Mouse (Mus musculus): ENCODE results near the gene Zfp114.

Zfp114 gene

DNA sequence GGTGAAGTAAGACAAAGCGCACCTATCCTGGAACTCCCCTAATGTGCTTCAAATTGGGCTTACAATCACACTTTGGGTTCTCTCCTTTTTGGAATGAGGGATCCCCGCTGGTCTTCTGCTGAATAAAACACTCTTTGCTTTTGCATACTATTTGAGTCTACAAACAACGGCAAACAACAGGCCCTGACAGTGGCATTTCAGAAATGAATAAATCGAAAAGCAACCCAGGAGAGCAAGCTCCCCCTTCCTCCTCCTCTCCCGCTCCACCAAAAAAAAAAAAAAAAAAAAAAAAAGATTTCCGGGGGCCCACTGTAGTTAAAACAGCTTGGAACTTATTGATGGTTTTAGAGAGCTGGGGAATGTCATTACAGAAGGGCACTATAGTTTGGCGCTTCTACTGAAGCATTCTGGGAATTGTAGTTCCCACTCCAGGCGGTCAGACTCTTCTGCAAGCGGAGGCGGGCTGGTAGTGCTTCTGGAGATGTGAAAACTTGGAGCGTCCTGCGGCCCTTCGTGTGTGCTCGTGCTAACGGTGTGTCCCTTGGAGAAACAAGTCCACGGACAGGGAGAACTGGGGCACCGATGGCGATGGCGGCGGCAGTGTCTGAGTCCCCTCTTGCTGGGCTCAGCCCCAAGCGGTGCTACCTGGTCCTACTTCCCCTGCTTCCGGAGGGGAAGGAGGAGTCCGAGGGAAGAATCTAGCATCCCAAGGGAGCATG, at the start of gene Zfp114:
TSS of gene Zfp114 (plus strand) at position 443 of the 719 bp plus-strand sequence.
- peak; percentile 21 for DNase-seq (ENCODE audit: low spot score)

DNA sequence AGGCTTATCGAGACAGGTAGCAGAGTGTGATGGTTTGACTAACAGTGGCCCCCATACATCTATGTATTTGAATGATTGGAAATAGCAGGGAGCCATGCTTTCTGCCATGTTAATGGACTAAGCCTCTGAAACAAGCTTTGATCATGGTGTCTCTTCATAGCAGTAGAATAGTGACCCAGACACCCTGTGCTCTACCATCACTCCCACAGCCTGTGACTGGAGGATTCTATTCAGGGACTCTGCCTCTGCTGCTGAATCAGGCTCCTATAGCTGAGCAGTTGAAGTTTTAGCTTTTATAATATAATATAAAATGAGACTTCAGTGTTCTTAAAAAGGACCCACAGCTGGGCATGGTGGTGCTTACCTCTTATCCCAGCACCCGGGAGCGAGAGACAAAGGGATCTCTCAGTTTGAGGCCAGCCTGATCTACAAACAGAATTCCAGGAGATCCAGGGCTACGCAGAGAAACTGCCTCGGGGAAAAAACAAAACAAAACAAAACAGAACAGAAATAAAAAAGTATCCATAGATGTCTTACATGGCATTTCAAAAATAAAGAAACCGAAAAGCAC, 41.4 kb upstream of the Zfp114 start:
- DNase-seq (ENCODE audit: low spot score): no peak

DNA sequence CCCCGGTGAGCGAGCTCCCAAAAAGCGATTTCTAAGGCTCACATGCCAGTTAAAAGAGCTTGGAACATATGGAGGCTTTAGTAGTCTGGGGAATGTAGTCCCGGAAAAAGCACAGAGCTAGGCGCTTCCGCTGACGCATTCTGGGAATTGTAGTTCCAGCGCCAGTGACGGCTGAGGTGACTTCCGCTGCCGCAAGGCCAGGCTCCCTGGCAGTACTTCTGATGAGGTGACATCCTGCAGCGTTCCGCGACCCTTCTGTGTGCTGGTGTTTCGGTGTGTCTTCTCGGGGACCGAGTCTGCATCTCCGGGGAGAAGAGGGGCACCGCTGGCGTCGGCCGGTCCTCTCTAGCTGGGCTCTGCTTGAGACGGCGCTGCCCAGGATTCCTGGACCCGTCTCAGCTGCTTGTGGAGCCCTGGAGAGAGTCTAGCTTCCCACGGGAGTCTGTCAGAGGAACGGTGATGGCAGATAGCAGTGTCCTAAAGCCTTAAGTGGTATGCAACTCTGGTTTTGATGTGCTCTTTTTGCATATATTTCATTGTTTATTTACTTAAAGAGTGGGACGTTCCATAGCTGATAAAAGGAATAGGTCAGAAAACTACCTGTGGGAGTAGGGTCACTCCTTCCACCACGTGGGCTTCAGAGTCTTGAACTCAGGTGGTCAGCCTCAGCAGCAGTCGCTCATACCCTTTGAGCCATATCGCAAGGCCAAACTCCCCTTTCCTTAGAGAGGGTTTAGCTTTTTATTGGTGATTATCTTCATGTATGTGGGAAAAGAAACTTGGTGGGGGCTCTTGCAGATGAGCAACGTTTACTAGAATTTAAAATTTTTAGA, 40.6 kb upstream of the Zfp114 start, which contains the start of gene Zfp235:
TSS of gene Zfp235 (plus strand) at position 174 of the 833 bp plus-strand sequence.
- peak; percentile 80 for DNase-seq (ENCODE audit: low spot score)

DNA sequence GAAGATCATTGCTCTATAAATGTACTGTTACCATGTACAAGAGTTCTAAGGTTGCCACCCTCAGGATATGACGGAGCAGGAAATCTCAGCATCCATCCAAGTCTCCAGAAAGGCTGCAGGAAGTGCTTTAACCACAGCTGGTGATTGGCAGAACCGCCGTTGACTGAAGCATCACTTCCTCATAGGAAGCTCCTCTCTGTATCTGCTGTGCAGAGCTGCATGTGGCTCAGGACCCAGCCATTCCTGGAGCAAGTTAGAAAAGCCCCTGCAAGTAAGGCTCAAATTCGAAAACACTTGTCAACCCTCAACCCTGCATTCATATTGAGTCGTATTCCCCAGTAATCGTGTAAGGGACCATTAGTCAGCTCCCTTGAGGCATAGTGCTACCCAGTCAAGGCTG, 32.3 kb upstream of the Zfp114 start:
- no peak for DNase-seq (ENCODE audit: low spot score)

DNA sequence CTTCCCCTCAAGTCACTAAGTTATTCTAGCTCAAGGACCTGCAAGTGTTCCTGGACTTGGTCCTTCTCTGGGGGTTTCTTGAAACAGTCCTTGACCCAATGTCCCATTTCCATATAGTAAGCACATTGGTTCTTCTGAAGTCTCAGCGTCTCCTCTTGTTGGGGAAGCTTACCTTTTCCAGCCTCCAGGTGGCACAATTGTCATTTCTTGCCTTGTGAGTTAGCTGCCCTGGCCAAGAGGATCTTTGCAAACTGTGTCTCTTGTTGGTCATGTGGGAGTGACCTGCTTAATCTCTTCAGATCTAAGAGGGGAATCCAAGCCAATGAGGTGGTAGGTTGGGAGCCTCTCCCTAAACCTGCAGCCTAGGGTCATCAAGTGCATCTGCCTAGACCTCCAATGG, 21.6 kb upstream of the Zfp114 start:
- no peak for DNase-seq (ENCODE audit: low spot score)

DNA sequence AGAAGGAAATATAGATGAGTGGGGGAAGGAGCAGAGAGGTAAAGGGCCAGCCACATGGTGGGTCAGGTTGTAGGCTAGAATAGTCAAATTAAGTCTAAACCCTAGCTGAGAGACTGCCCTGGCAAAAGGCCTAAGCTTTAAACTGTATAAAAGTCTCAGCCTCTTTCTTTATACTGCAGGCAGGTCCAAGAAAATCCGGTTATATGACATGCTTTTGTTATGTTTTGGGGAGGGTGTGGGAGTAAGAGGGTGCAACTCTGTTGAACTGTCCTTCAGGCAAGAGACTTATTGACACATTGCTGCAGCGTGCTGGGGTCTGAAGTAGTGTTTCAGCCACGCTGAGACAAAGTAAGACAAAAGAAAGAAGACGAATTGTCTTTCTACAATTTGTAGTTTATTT, 2.7 kb upstream of the Zfp114 start:
- no peak for DNase-seq (ENCODE audit: low spot score)

DNA sequence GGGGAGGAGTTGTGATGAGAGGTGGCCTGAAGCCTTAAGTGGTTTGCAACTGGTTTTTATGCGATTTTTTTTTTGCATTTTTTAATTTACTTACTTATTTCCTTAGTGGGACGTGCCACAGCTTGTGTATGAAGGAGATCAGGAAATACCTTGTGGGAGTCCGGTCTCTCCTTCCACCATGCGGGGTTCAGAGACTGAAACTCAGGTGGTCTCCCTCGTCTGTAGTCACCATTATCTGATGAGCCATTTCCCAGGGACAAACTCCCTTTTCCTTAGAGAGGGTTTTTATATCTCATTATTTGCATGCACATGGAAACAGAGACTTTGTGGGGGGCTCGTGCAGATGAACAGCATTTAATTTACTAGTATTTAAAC, 464 bp downstream of the Zfp114 start:
- DNase-seq (ENCODE audit: low spot score): no peak

DNA sequence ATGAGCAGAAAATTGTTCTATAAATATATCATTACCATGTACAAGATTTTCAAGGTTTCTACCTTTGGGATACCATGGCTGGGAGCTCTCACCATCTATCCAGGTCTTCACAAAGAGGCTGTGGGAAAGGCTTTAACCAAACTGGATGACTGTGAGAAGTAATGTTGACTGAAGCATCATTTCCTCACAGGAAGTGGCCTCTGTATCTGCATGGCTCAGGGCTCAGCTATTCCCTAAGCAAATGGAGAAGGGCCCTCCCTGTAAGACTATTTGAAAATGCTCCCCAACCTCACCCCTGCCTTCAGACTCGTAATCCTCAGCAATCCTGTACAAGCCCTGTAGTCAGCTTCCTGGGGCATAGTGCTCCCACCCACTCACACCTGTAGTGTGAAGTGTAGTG, 12.8 kb downstream of the Zfp114 start:
- no peak for DNase-seq (ENCODE audit: low spot score)

DNA sequence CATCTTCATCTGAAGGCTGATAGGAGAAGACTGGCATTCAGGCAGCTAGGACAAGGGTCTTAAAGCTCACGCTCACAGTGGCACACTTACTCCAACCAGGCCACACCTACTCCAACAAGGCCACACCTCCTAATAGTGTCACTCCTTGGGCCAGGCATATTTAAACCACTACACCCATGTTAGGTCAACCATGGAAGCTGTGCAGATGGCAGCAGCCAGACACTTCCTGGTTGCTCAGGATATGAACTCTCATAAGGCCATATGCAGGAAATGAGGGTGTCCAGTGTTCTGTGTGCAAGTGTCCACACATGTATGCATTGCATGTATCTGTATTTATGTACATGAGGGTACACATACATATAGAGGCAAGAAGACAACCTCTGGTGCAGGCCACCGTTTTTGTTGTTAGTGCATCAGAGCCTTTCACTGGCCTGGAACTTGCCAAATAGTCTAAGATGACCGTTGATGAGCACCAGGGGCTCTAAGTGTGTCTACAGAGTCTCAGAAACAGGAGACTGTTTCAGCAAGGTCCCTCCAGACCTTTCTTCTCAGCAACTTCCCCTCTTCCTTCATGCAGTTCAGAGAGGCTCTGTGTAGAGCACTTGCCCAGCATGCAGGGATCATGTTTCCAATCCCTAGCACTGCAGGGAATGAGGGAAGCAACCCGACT, 14.2 kb downstream of the Zfp114 start:
- no peak for DNase-seq (ENCODE audit: low spot score)

DNA sequence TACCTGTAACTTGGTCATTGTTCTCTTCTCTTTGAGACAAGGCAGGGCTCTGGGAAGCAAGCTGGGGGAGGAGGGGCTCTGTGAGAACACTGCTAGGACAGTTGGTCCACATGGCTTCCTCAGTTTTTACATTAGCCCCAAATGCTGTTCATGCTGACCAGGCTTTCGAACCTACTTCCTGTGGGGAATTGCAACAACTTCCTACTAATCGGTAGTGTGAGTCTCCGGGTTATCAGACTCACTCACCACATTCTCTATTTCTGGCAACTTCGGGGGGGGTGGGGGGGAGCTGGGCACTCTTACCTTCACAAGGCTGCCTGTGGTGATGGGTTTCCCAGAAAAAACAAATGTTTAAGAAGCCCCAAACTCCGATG, 14.7 kb downstream of the Zfp114 start:
- DNase-seq (ENCODE audit: low spot score): no peak

DNA sequence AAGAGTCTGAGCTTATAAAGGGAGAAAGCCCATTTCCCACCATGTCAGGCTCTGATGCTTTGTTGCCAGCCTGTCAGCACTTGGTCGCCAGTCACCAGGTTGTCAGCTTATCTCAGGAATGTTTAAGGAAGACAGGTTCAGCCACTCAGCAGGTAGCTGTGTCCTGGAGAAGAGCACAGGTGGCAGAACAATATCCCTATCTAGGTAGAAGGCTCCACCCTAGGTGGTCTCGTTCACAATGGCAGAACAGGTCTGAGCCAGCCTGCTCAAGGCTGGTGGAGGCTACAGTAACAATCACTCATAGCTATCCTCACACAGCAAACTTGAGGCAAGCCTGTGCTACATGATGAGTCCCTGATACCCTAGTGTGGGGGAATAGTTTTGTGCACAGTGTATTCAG, 16.5 kb downstream of the Zfp114 start:
- no peak for DNase-seq (ENCODE audit: low spot score)

DNA sequence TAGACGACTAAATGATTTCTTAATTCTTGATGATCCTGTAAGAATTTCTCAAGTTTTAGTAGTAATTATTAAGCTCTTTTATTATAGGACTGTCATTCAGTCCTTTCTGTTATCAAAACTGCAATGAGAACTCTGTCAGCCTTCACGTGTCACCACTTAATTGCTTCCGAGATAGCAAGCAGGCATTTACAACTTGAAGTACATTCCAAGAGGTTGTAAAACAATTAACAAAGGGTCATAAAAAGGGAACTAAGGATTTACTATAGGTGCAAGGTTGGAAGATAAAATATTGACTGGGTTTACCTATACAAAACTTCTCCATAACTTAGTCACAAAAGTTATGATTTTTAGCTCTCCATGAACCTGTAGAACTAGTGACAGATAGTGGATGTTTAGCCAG, 18.3 kb downstream of the Zfp114 start:
- no peak for DNase-seq (ENCODE audit: low spot score)

DNA sequence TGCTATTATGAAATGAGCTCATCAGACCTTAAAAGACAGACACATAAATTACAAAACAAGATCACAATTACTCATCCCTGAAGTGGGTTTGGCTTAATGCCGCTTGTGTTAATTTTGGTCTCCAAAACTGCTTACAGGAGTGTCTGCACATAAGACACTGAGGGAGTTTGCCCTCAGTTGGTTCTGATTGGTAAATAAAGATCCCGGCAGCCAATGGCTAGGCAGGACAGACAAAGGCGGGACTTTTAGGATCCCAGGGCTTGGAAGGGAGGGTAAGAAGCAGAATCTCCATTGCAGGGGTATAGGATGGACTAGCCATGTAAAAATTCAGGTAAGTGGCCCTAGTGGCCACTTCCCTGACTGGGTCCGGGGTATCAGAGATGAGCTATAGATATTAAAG, 22.1 kb downstream of the Zfp114 start:
- DNase-seq (ENCODE audit: low spot score): no peak

DNA sequence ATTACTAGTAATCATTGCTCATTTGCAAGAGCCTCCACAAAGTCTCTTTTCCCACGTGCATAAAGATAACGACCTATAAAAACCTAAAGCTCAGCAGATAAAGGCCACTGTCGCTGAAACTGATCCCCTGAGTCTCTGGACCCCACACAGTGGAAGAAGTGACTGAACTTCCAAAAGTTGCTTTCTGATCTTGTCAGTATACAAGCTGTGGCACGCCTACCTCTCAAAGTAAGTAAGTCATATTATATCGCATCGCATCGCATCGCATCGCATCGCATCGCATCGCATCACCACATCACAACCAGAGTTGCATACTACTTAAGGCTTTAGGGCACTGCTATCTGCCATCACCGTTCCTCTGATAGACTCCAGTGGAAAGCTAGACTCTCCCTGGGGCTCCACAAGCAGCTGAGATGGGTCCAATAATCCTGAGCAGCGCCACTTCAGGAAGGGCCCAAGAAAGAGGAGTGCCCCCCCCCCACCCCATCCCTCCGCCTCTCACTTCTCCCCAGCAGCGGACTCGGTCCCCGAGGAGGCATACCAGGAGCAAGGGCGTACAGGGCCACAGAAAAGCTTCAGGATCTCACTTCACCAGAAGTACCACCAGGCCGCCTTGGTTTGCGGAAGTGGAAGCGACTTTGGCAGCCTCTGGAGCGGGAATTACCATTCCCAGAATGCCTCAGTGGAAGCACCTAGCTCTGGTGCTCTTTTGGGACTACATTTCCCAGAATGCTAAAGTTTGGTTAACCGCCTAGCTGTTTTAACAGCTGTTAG, 32.8 kb downstream of the Zfp114 start:
- peak; percentile 6 for DNase-seq (ENCODE audit: low spot score)

DNA sequence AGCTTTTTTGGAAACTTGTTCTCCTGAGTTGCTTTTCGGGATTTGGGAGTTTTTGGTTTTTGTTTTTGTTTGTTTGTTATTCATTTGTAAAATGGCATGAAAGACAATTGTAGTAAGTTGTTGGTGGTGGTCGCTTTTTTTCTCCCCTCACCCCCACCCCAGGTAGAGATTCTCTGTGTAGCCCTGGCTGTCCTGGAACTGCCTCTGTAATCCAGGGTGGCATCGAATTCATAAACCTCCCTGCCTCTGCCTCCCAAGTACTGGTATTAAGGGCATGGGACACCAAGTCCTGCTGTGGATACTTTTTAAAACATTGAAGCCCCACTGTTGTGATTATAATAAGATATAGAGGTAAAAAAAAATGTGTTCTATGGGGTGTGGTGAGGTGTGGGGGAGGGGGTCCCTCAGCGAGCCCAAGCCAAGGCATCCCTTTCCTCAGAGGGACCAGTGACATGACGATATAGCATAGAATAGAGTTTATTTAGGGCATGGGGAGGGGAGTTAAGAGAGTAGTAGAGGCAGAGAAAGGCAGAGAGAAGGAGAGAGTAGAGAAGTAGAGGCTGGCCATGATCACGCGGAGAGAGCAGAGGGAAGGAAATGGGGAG, 33.5 kb downstream of the Zfp114 start:
- no peak for DNase-seq (ENCODE audit: low spot score)

DNA sequence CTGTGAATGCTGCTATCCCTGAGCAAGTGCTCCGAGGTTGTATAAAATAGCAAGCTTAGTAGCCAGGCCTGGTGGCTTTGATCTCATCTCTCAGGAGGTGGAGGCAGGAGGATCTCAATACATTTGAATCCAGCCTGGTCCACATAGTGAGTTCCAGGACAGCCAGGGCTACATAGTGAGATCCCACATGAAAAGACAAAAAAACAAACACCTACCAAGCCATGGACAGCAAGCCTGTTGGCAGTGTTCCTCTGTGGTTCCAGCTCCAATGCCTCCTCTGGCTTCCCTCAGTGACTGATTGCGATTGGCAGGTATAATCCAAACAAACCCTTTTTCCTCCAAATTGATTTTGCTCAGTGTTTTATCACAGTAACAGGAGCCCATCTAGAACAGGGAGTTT, 35.4 kb downstream of the Zfp114 start:
- no peak for DNase-seq (ENCODE audit: low spot score)

DNA sequence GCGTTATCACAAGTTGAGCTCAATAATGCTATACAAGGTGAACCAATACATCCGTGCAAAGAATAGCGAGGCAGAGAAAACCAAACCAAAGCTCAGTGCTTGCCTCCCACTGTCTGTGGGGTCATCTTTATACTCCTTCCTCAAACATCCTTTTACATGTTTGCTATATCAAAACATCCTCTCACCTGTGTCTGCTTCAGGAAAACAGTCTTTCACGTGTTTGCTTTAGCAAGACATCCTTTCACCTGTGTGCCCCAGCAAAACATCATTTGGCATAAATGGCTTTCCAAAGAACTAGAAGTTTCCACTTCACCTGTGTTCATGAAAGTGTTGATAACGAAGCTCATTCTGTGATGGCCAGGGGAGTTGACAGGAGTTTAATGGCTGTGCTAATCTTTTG, 36.5 kb downstream of the Zfp114 start, which contains the start of gene Zfp111:
TSS of gene Zfp111 (minus strand) at position 101 of the 400 bp plus-strand sequence.
- no peak for DNase-seq (ENCODE audit: low spot score)
